Mouse (Mus musculus) CH12.LX (cell line): Measurements from ENCODE around the gene Lgals8. TPM values are rescaled to one million over a fixed set of nuclear protein-coding genes. Genes with fewer than 3 reads are reported as not detected.

Experiments used
- DNase-seq: peaks from one replicate; pipeline ENCODE4 v3.0.0-alpha.2; 2013; ENCODE audit errors: extremely low read depth
- H3K27ac ChIP-seq: 2 replicates; pipeline ENCODE4 v1.5.1; 2012; ENCODE audit warnings: low read depth, mild to moderate bottlenecking, control low read depth, moderate library complexity; ENCODE audit not compliant: insufficient read depth
- H3K27me3 ChIP-seq: replicated peaks from 2 replicates; pipeline ENCODE3; 2012; ENCODE audit warnings: inconsistent platforms
- H3K36me3 ChIP-seq, 2 experiments: replicated peaks in 1 of 2; 2 replicates each; pipeline versions ENCODE3 to v1.6.1; 2012; ENCODE audit warnings: inconsistent platforms in 1 of 2, low read length in 1 of 2, mild to moderate bottlenecking in 1 of 2, mixed read lengths in 1 of 2, moderate library complexity in 1 of 2; ENCODE audit not compliant: control insufficient read depth in 1 of 2, insufficient read depth in 1 of 2
- H3K4me1 ChIP-seq, 2 experiments: 2 replicates each; pipeline ENCODE4 v1.6.1; 2012; ENCODE audit warnings: inconsistent platforms in 1 of 2, moderate library complexity in 1 of 2; ENCODE audit not compliant: insufficient read depth in 2 of 2, control insufficient read depth in 1 of 2
- H3K4me2 ChIP-seq: 2 replicates; pipeline ENCODE4 v1.6.1; 2012; ENCODE audit warnings: low read depth, mild to moderate bottlenecking, control low read depth; ENCODE audit not compliant: poor library complexity, insufficient read depth, severe bottlenecking
- H3K4me3 ChIP-seq, 3 experiments: fragments of 150-350 bp in 1 of 3; sonication (generic) in 1 of 3; replicated peaks in 1 of 3; 2 replicates each; pipeline versions ENCODE3 to v1.5.1; 2011 to 2012; ENCODE audit warnings: low read depth in 2 of 3, low read length in 2 of 3, mild to moderate bottlenecking in 2 of 3, moderate library complexity in 2 of 3, control low read depth in 1 of 3, improper control_type of control experiment in 1 of 3, inconsistent platforms in 1 of 3, mixed read lengths in 1 of 3; ENCODE audit not compliant: poor library complexity in 1 of 3
- H3K79me2 ChIP-seq: replicated peaks from 2 replicates; pipeline ENCODE4 v1.6.1; 2012; ENCODE audit warnings: mild to moderate bottlenecking, moderate library complexity; ENCODE audit not compliant: control insufficient read depth, poor library complexity, insufficient read depth, severe bottlenecking; ENCODE audit errors: extremely low read depth
- H3K9ac ChIP-seq: 2 replicates; pipeline ENCODE4 v1.6.1; 2012; ENCODE audit warnings: low read depth, mild to moderate bottlenecking, control low read depth, moderate library complexity; ENCODE audit not compliant: insufficient read depth
- H3K9me3 ChIP-seq: replicated peaks from 2 replicates; pipeline ENCODE3; 2012; ENCODE audit warnings: low read length, inconsistent platforms, mixed read lengths
- CHD1 ChIP-seq: IDR thresholded peaks from 2 replicates; pipeline ENCODE4 v1.6.1; 2012; ENCODE audit warnings: low read depth, low read length, improper control_type of control experiment, inconsistent platforms
- CHD2 ChIP-seq: IDR thresholded peaks from 2 replicates; pipeline ENCODE4 v1.6.1; 2011; ENCODE audit warnings: low read length, improper control_type of control experiment
- E2F4 ChIP-seq: IDR thresholded peaks from 2 replicates; pipeline ENCODE4 v1.6.1; 2011; ENCODE audit warnings: low read depth, low read length, improper control_type of control experiment; ENCODE audit not compliant: insufficient replicate concordance
- ELF1 ChIP-seq: IDR thresholded peaks from 2 replicates; pipeline ENCODE4 v1.6.1; 2014; ENCODE audit warnings: low read depth, mild to moderate bottlenecking, inconsistent platforms, low read length, improper control_type of control experiment
- EP300 ChIP-seq: IDR thresholded peaks from 2 replicates; pipeline ENCODE4 v1.6.1; 2011; ENCODE audit warnings: low read length, improper control_type of control experiment
- GABPA ChIP-seq: IDR thresholded peaks from 2 replicates; pipeline ENCODE4 v1.6.1; 2012; ENCODE audit warnings: low read depth, low read length, improper control_type of control experiment, inconsistent platforms; ENCODE audit not compliant: insufficient replicate concordance
- HCFC1 ChIP-seq: IDR thresholded peaks from 2 replicates; pipeline ENCODE4 v1.6.1; 2012; ENCODE audit warnings: low read depth, mild to moderate bottlenecking, inconsistent platforms, low read length, improper control_type of control experiment
- IRF4 ChIP-seq: IDR thresholded peaks from 2 replicates; pipeline ENCODE4 v1.6.1; 2014; ENCODE audit warnings: low read depth, mild to moderate bottlenecking, inconsistent platforms, low read length, improper control_type of control experiment
- JUN ChIP-seq: IDR thresholded peaks from 2 replicates; pipeline ENCODE4 v1.6.1; 2011; ENCODE audit warnings: low read depth, mild to moderate bottlenecking, low read length, improper control_type of control experiment, moderate library complexity; ENCODE audit not compliant: insufficient read depth
- KAT2A ChIP-seq: IDR thresholded peaks from 2 replicates; pipeline ENCODE4 v1.6.1; 2012; ENCODE audit warnings: low read length, improper control_type of control experiment, inconsistent platforms; ENCODE audit not compliant: insufficient replicate concordance
- MAZ ChIP-seq: IDR thresholded peaks from 2 replicates; pipeline ENCODE4 v1.6.1; 2012; ENCODE audit warnings: low read depth, mild to moderate bottlenecking, inconsistent platforms, low read length, improper control_type of control experiment, moderate library complexity
- MEF2A ChIP-seq: IDR thresholded peaks from 2 replicates; pipeline ENCODE4 v1.6.1; 2014; ENCODE audit warnings: low read depth, mild to moderate bottlenecking, inconsistent platforms, low read length, improper control_type of control experiment, borderline replicate concordance
- MXI1 ChIP-seq: IDR thresholded peaks from 2 replicates; pipeline ENCODE4 v1.6.1; 2011; ENCODE audit warnings: mild to moderate bottlenecking, low read depth, low read length, improper control_type of control experiment
- NRF1 ChIP-seq: IDR thresholded peaks from 2 replicates; pipeline ENCODE4 v1.6.1; 2014; ENCODE audit warnings: low read depth, mild to moderate bottlenecking, inconsistent platforms, low read length, improper control_type of control experiment, moderate library complexity
- POLR2AphosphoS2 ChIP-seq: IDR thresholded peaks from 2 replicates; pipeline ENCODE4 v1.6.1; 2011; ENCODE audit warnings: low read depth, low read length, improper control_type of control experiment
- RCOR1 ChIP-seq: conservative IDR thresholded peaks from 2 replicates; pipeline ENCODE4 v1.6.1; 2012; ENCODE audit warnings: low read depth, mild to moderate bottlenecking, inconsistent platforms, low read length, improper control_type of control experiment
- SMC3 ChIP-seq: IDR thresholded peaks from 2 replicates; pipeline ENCODE4 v1.6.1; 2011; ENCODE audit warnings: low read depth, low read length, improper control_type of control experiment
- TCF12 ChIP-seq: IDR thresholded peaks from 2 replicates; pipeline ENCODE4 v1.6.1; 2014; ENCODE audit warnings: low read depth, mild to moderate bottlenecking, inconsistent platforms, low read length, improper control_type of control experiment
- USF2 ChIP-seq: conservative IDR thresholded peaks from 2 replicates; pipeline ENCODE4 v1.6.1; 2011; ENCODE audit warnings: low read depth, low read length, improper control_type of control experiment
- dilution Hi-C: fragments of 300-500 bp; cut with MboI; formaldehyde crosslinking; loops from 2 replicates; pipeline ENCODE4 v1.14.3; 2020; ENCODE audit warnings: low sequenced_read_pairs; ENCODE audit not compliant: extremely low pct_unique_long_range_greater_than_20kb, extremely low pct_ligation_motif_present
- in situ Hi-C: fragments of 300-500 bp; cut with MboI; formaldehyde crosslinking; loops from 3 replicates; pipeline ENCODE4 v1.14.3; 2019; ENCODE audit warnings: low sequenced_read_pairs, low pct_ligation_motif_present, low pct_unique_long_range_greater_than_20kb, mixed read lengths
- polyA plus RNA-seq: library from polyadenylated mRNA; unstranded; fragments of >175 nt; gene quantifications from 2 replicates; pipeline ENCODE4 v1.2.1, GENCODE M21; 2012; ENCODE audit warnings: low read depth; ENCODE audit not compliant: insufficient read length
- total RNA-seq, 2 experiments: library from RNA; depleted of rRNA; stranded (reverse); fragments of 300-350 nt in 1 of 2; fragments of >200 nt in 1 of 2; gene quantifications; 2 replicates each; pipeline ENCODE4 v1.2.3; 2012 to 2014

Lgals8 gene
- total RNA-seq (2012; rRNA removed): 11.7 and 15.8 TPM in 2 replicates
- 23.5 and 26.8 TPM in 2 replicates for total RNA-seq (2014; rRNA removed)
- 18.4 and 18.6 TPM in 2 replicates for polyA plus RNA-seq

- TF ChIP-seq HCFC1 (no peak), SMC3 (no peak), TCF12 (no peak), MXI1 (no peak), E2F4 (no peak), RCOR1 (no peak), CHD2 (no peak), MAZ (no peak), NRF1 (no peak), USF2 (no peak), CHD1 (no peak), IRF4 (no peak), POLR2AphosphoS2 (no peak), JUN (no peak), ELF1 (no peak), MEF2A (no peak), EP300 (no peak)
- no peak within 1 kb of the TSS for H3K27ac ChIP-seq
- dilution Hi-C loops: no loop called here
- no peak within 1 kb of the TSS for H3K9ac ChIP-seq
- H3K9me3 ChIP-seq: no peaks in the 10 kb centered on the region
- H3K4me3 ChIP-seq: no peak within 1 kb of the TSS
- no peaks in the 10 kb centered on the region for H3K27me3 ChIP-seq
- DNase-seq: no peak
- H3K79me2 ChIP-seq: 0 out of 2 replicates have a peak, but pooled peaks cover 1% of the 10 kb centered on the region
- in situ Hi-C loops: no loop called here
- H3K36me3 ChIP-seq: peaks cover 0 to 1% of the 10 kb centered on the region in 2 experiments
- no peak within 1 kb of the TSS for H3K4me2 ChIP-seq
- H3K4me1 ChIP-seq: peaks cover 5 to 36% of the 10 kb centered on the region in 2 experiments
Observed at GRCm38 (mm10) chr13:12464844-12465243, at the start of gene Lgals8. Gene Lgals8 (minus strand): TSS chr13:12464944.

- Histone ChIP-seq H3K9ac (no peak overlapping the region), H3K4me1 (peaks cover 3 to 37% of the 10 kb centered on the region in 2 experiments; a peak in 3 of 4 replicates), H3K79me2 (no peaks in the 10 kb centered on the region), H3K27ac (no peak overlapping the region), H3K27me3 (no peaks in the 10 kb centered on the region), H3K4me2 (no peak overlapping the region), H3K9me3 (no peaks in the 10 kb centered on the region), H3K36me3 (no peaks in the 10 kb centered on the region), H3K4me3 (no peak overlapping the region)
- TF ChIP-seq KAT2A (no peak), MEF2A (no peak), GABPA (no peak)
- no peak for DNase-seq
- dilution Hi-C loops (no loop called here), in situ Hi-C loops (loop anchor here (5.0 kb wide), 1 partner anchor 34 kb away; no protein-coding TSS in a partner anchor)
Observed at GRCm38 (mm10) chr13:12511189-12511965, 46.6 kb upstream of the Lgals8 start.
